Mouse (Mus musculus): ENCODE results near the gene Pank4. TPM values are rescaled to one million over a fixed set of nuclear protein-coding genes. Genes with fewer than 3 reads are reported as not detected.
A peak's percentile ranks its signal among the peaks of the same experiment; 100 is the strongest.

The Pank4 gene
- polyA plus RNA-seq (2012; ENCODE audit: insufficient read depth, insufficient read length, missing spikeins) = 20.2 and 24.1 TPM in 2 replicates

DNA sequence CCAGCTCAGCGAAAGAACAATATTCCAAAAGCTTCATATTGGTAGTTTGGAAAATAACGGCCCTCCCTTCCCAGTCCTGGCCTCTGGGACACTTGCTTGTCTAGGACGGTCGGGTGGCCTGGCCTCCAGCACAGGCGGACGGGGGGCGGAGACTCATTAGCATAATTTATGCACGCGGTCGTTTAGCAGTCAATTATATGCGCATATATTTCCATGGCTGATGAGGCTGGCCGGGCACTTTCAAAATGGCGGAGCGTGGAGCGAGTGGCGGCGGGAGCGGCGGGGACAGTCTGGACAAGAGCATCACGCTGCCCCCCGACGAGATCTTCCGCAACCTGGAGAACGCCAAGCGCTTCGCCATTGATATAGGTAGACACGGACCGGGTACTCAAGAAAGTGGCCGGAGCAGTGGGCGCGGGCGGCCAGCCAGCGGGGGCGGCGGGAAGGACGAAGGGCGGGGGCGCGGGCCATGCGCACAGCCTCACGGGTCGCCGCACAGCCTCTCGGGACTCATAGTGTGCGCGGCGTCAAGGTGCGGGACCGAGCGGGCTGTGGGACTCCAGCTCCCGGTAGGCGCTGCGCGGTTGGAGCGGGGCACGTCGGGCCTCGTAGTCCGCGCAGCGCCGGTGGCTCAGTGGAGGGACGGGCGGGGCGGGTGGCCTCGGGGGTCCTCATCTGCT is at the start of gene Pank4:
Gene Pank4 (plus strand): TSS at position 223 of the 680 bp plus-strand sequence.
- H3K27ac ChIP-seq (ENCODE audit: insufficient read depth, low read depth, low read length) = peak within 1 kb of the TSS; percentile 70
- TF ChIP-seq CTCF (IDR thresholded peaks at IDR 0.05; ENCODE audit: low read depth, low read length) (no peak), POLR2A (IDR thresholded peaks at IDR 0.05; ENCODE audit: borderline replicate concordance, low read depth, low read length) (no peak)
- H3K4me3 ChIP-seq (ENCODE audit: insufficient read depth, low read length) = peak within 1 kb of the TSS; percentile 95
- H3K4me1 ChIP-seq (ENCODE audit: control insufficient read depth, insufficient read depth, low read length) = peaks cover 29% of the 10 kb centered on the region

DNA sequence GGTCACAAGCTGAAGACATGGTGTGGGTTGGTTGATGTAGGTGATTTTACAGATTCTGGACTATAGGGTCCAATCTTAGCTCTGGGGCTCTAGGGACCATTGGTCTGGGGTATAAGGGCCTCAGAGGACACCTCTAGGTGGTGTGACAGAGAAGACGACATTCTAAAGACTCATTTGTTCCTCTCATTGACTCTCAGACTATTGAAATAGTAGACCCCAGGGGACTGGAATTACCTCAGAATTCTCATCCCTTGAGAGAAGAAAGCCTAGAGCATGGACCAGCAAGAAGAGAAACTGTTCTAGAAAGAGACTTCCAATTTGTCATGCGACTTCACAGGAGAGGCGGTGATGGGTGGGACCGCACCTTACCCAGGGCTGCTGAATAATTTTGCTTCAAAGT is 49.7 kb upstream of the Pank4 start:
- TF ChIP-seq POLR2A (IDR thresholded peaks at IDR 0.05; ENCODE audit: borderline replicate concordance, low read depth, low read length) (no peak), CTCF (IDR thresholded peaks at IDR 0.05; ENCODE audit: low read depth, low read length) (no peak)
- Histone ChIP-seq H3K4me3 (ENCODE audit: insufficient read depth, low read length) (no peak overlapping the region), H3K27ac (ENCODE audit: insufficient read depth, low read depth, low read length) (no peak overlapping the region), H3K4me1 (ENCODE audit: control insufficient read depth, insufficient read depth, low read length) (peaks cover 35% of the 10 kb centered on the region)

DNA sequence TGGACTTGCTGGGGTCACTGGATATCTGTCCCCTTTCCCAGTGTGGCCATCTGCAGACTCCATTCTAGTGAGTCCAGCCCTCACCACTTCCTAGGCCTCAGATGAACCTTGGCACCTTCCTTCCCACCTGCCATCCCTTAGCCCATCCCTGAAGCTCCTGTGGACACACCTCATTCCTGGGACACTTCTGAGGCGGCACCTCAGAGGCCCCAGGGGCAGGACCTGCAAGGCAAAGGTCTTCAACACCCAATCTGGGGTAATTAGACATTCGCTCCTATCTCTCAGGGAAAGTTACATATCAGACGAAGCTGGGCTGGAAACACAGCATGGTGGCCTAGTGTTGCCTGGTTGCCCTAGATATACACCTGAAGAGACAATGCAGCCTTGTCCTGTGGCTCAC is 49.2 kb upstream of the Pank4 start:
- H3K27ac ChIP-seq (ENCODE audit: insufficient read depth, low read depth, low read length) = no peak overlapping the region
- peaks cover 32% of the 10 kb centered on the region for H3K4me1 ChIP-seq (ENCODE audit: control insufficient read depth, insufficient read depth, low read length)
- no peak for TF ChIP-seq CTCF (IDR thresholded peaks at IDR 0.05; ENCODE audit: low read depth, low read length)
- no peak for TF ChIP-seq POLR2A (IDR thresholded peaks at IDR 0.05; ENCODE audit: borderline replicate concordance, low read depth, low read length)
- no peak overlapping the region for H3K4me3 ChIP-seq (ENCODE audit: insufficient read depth, low read length)

DNA sequence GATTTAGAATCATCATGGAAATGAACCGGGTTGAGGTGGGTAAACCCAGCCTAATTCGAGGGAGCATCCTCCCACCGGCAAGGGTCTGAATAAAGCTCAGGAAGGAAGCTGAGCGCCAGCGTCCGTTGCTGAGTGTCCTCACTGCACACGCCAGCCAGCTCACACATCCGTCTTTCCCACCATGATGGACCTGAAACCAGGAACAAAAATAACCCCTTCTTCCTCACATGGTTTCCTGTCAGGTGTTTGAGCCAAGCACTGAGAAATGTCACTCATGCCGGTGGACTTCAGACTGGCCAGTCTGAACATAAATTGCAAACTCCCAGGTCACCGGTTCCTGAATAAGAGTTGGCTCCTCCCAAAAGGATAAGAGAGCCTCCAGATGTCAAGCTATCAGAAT is 48.6 kb upstream of the Pank4 start:
- H3K4me3 ChIP-seq (ENCODE audit: insufficient read depth, low read length) = no peak overlapping the region
- H3K27ac ChIP-seq (ENCODE audit: insufficient read depth, low read depth, low read length) = no peak overlapping the region
- peaks cover 26% of the 10 kb centered on the region for H3K4me1 ChIP-seq (ENCODE audit: control insufficient read depth, insufficient read depth, low read length)
- TF ChIP-seq CTCF (IDR thresholded peaks at IDR 0.05; ENCODE audit: low read depth, low read length) = no peak
- TF ChIP-seq POLR2A (IDR thresholded peaks at IDR 0.05; ENCODE audit: borderline replicate concordance, low read depth, low read length) = no peak

DNA sequence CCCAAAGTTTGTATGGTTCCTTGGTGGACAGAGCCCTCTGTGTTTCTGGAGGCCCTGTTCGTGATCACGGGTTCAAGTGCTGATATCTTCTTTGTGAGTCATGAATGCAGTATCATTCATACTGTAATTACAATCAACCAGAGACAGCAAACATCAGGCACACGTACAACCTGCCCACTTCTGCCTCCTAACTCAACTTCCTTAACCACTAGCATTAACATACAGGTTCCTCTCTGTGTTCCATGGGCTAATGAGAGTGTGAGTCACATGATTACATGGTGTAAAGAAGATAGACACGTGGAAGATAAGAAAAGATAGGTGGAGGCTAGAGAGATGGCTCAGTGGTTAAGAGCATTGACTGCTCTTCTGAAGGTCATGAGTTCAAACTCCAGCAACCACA is 47.3 kb upstream of the Pank4 start:
- H3K4me1 ChIP-seq (ENCODE audit: control insufficient read depth, insufficient read depth, low read length) = peaks cover 15% of the 10 kb centered on the region

DNA sequence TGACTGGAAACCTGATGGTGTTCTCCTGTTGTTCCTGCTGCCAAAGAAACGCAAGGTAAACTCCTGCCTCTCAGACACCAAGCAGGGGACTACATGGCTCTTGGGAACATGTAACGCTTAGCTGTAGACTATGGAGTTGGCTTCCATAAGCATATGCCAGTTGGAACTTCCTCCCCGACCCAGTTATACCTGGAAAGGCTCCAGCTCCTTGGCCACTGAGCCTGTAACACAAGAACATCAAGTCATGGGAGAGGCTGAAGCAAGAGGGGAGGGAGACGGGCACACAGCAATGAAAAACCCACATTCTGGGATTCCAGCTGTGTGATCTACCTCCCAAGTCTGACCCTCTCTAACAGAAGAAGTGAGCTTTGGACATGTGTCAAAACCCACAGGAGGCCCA is 41.6 kb upstream of the Pank4 start:
- no peak overlapping the region for H3K4me3 ChIP-seq (ENCODE audit: insufficient read depth, low read length)

More for the DNA sequence above, 47.3 kb upstream of the Pank4 start:
- H3K27ac ChIP-seq (ENCODE audit: insufficient read depth, low read depth, low read length) = no peak overlapping the region
- TF ChIP-seq CTCF (IDR thresholded peaks at IDR 0.05; ENCODE audit: low read depth, low read length) (no peak), POLR2A (IDR thresholded peaks at IDR 0.05; ENCODE audit: borderline replicate concordance, low read depth, low read length) (no peak)
- no peak overlapping the region for H3K4me3 ChIP-seq (ENCODE audit: insufficient read depth, low read length)

DNA sequence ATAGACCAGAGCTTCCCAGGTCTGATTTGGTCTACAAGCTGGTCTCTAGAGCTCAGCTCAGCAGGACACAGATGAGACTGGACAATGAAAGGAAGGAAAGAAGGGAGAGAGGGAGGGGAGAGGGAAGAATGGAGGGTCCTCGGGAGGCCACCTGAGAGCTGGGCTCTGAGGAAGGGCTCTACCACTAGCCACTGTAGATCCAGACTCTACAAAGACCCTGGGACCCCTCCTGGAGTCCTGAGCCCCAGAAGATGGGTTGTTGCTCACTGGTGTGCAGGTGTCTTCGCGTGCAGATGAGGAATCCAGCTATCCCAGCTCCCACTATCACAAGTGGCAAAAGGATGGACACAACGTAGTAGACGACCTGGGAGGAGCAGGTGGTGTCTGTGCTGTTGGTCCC is 41.0 kb upstream of the Pank4 start:
- Histone ChIP-seq H3K4me1 (ENCODE audit: control insufficient read depth, insufficient read depth, low read length) (peaks cover 16% of the 10 kb centered on the region), H3K4me3 (ENCODE audit: insufficient read depth, low read length) (no peak overlapping the region), H3K27ac (ENCODE audit: insufficient read depth, low read depth, low read length) (no peak overlapping the region)
- TF ChIP-seq POLR2A (IDR thresholded peaks at IDR 0.05; ENCODE audit: borderline replicate concordance, low read depth, low read length) = no peak
- TF ChIP-seq CTCF (IDR thresholded peaks at IDR 0.05; ENCODE audit: low read depth, low read length) = no peak

More for the DNA sequence above, 41.6 kb upstream of the Pank4 start:
- no peak overlapping the region for H3K27ac ChIP-seq (ENCODE audit: insufficient read depth, low read depth, low read length)
- TF ChIP-seq CTCF (IDR thresholded peaks at IDR 0.05; ENCODE audit: low read depth, low read length) (no peak), POLR2A (IDR thresholded peaks at IDR 0.05; ENCODE audit: borderline replicate concordance, low read depth, low read length) (no peak)
- peaks cover 16% of the 10 kb centered on the region for H3K4me1 ChIP-seq (ENCODE audit: control insufficient read depth, insufficient read depth, low read length)

DNA sequence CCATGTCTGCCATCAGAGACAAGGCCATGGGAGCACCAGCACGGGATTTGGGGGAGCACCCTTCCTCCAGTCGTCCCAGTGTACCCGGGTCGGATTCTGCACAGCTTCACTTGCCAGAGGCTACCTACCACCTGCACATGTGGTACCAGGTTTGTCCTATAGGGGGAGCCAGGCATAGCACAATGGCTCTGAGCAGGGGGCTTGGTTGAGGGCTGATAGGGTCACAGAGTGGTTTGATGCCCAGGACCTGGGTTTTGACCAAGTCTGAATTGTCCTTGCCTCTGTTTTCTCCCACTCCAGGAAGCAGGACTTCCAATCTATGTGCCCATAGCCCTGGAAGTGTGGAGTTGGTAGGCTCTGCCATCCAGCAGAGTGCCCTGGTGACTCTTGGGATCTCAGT is 38.5 kb upstream of the Pank4 start:
- Histone ChIP-seq H3K27ac (ENCODE audit: insufficient read depth, low read depth, low read length) (no peak overlapping the region), H3K4me1 (ENCODE audit: control insufficient read depth, insufficient read depth, low read length) (peaks cover 36% of the 10 kb centered on the region), H3K4me3 (ENCODE audit: insufficient read depth, low read length) (no peak overlapping the region)
- TF ChIP-seq CTCF (IDR thresholded peaks at IDR 0.05; ENCODE audit: low read depth, low read length) (peak; percentile 82), POLR2A (IDR thresholded peaks at IDR 0.05; ENCODE audit: borderline replicate concordance, low read depth, low read length) (no peak)

DNA sequence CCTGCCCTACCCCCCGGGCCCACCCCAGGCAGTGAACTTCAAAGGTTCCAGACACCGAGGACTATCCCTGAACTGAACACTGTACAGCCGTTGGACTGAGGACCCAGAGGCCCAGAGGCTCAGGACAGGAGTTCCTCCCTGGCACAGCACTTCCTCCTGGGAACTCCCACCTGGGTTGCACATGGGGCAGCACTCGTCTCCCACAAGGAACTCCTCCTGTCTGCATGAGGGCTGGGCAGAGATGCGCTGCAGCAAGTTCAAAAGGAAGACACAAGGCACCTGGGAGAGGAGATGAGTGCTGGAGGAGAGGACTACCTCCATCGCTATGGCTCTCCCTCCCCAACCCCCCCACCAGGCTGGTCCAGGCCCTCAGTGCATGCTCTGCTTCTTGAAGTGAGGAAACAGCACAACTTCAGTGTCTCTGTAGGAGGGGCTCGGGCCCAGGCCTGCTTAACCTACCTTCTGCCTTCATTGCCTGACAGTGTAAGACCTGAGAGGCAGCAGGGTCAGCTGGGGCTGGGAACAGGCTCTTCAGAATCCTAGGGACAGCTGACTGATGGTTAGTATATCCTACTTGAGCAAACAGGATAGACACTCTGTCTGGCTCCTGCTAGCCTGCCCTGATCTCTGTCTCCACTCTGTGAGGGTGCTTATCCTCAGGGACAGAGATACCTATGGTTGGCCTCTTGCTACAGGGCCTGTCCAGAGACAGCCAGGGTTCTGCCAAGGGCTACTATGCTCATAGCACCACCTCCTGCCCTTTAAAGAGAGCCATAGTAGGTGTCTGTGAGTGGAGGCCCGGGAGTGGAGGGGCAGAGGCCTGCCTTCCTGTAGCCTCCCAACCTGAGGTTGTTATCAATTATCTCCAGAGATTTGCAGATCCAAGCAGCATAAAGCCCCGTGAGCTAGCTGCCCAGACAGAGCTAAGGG is 36.7 kb upstream of the Pank4 start:
- peak overlapping the region; percentile 99 for H3K27ac ChIP-seq (ENCODE audit: insufficient read depth, low read depth, low read length)
- TF ChIP-seq POLR2A (IDR thresholded peaks at IDR 0.05; ENCODE audit: borderline replicate concordance, low read depth, low read length) (no peak), CTCF (IDR thresholded peaks at IDR 0.05; ENCODE audit: low read depth, low read length) (no peak)
- H3K4me3 ChIP-seq (ENCODE audit: insufficient read depth, low read length) = peak overlapping the region; percentile 58
- peaks cover 36% of the 10 kb centered on the region for H3K4me1 ChIP-seq (ENCODE audit: control insufficient read depth, insufficient read depth, low read length)

DNA sequence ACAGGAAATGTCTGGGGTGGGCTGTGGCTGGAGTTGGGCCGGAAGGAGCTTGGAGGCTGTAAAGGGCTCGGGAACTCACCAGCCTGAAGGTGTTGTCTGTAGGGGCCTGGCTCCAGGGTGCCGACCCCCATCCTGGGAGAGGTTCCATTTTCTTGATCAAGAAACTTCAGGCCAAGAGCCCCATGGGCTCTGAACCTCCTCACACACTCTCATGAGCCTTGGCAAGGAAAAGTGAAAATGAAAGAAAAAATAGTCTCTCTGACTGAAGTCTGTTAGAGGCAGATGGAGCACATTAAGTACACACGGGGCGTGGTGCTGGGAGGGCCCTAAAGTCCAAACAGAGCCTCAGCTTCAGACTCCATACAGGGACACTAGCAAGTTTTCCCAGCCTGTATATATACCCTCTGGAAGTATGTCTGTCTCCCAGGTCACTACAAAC is 36.0 kb upstream of the Pank4 start:
- TF ChIP-seq POLR2A (IDR thresholded peaks at IDR 0.05; ENCODE audit: borderline replicate concordance, low read depth, low read length) = no peak
- TF ChIP-seq CTCF (IDR thresholded peaks at IDR 0.05; ENCODE audit: low read depth, low read length) = no peak
- peak overlapping the region; percentile 99 for H3K27ac ChIP-seq (ENCODE audit: insufficient read depth, low read depth, low read length)
- peak overlapping the region; percentile 58 for H3K4me3 ChIP-seq (ENCODE audit: insufficient read depth, low read length)
- peaks cover 41% of the 10 kb centered on the region for H3K4me1 ChIP-seq (ENCODE audit: control insufficient read depth, insufficient read depth, low read length)
